Mouse (Mus musculus): ENCODE results near the gene Scai. TPM values are rescaled to one million over a fixed set of nuclear protein-coding genes. Genes with fewer than 3 reads are reported as not detected.
"Not testable (repeated sequence)": the region's sequence is repeated elsewhere in the genome, so short reads cannot be mapped to it uniquely, and the experiment has no call there.

Scai gene
- polyA plus RNA-seq (2016; fragmentation: Nextera tagmentation; extraction: Ambion mirVana), result 18.7 and 18.9 TPM in 2 replicates

GRCm38 (mm10) chr2:39190561-39191056 is at the start of gene Scai:
Gene Scai (minus strand): TSS chr2:39190734.
- Histone ChIP-seq H3K36me3 (peaks cover 4% of the 10 kb centered on the region; the same call in 1 of the 2 replicates), H3K9me3 (replicated peaks) (no peaks in the 10 kb centered on the region), H3K4me3 (peak within 1 kb of the TSS; percentile 80), H3K9ac (peak within 1 kb of the TSS; percentile 87), H3K4me1 (peaks cover 10% of the 10 kb centered on the region), H3K27me3 (no peaks in the 10 kb centered on the region), H3K4me2 (replicated peaks) (peak within 1 kb of the TSS; percentile 75), H3K27ac (peak within 1 kb of the TSS; percentile 97)
- peak; percentile 100 for ATAC-seq (ENCODE audit: low FRiP score)
- WGBS, result under 1% methylated on average over 41 of the region's 41 CpGs

GRCm38 (mm10) chr2:39226731-39227130 is 36.2 kb upstream of the Scai start:
- Histone ChIP-seq H3K4me1 (peaks cover 12% of the 10 kb centered on the region), H3K9ac (no peak overlapping the region; the same call in 1 of the 2 replicates)

GRCm38 (mm10) chr2:39226019-39226640 is 35.6 kb upstream of the Scai start, which contains the start of gene Ppp6c:
Gene Ppp6c (minus strand): TSS chr2:39226451.
- H3K27ac ChIP-seq, result peak within 1 kb of the TSS; percentile 94
- H3K4me2 ChIP-seq (replicated peaks), result peak within 1 kb of the TSS; percentile 71
- ATAC-seq (ENCODE audit: low FRiP score), result peak; percentile 99
- H3K36me3 ChIP-seq, result no peaks in the 10 kb centered on the region
- no peaks in the 10 kb centered on the region for H3K27me3 ChIP-seq
- no peaks in the 10 kb centered on the region for H3K9me3 ChIP-seq (replicated peaks)
- peaks cover 12% of the 10 kb centered on the region for H3K4me1 ChIP-seq
- H3K9ac ChIP-seq, result peak within 1 kb of the TSS; percentile 84
- WGBS, result under 1% methylated on average over 56 of the region's 56 CpGs
- H3K4me3 ChIP-seq, result peak within 1 kb of the TSS; percentile 81

More at GRCm38 (mm10) chr2:39226731-39227130, 36.2 kb upstream of the Scai start:
- Histone ChIP-seq H3K27ac (peak overlapping the region; percentile 94; the same call in 1 of the 2 replicates), H3K27me3 (no peaks in the 10 kb centered on the region), H3K4me2 (replicated peaks) (peak overlapping the region; percentile 71), H3K4me3 (peak overlapping the region; percentile 81), H3K9me3 (replicated peaks) (no peaks in the 10 kb centered on the region), H3K36me3 (no peaks in the 10 kb centered on the region)
- peak; percentile 3; the same call in 1 of the 2 replicates for ATAC-seq (ENCODE audit: low FRiP score)
- WGBS, result 36% methylated on average over 3 of the region's 3 CpGs

- H3K27me3 ChIP-seq, result not testable (repeated sequence)
These were observed 34.9 kb upstream of the Scai start for GRCm38 (mm10) chr2:39225331-39226018.

GRCm38 (mm10) chr2:39224621-39225020 is 34.1 kb upstream of the Scai start:
- Histone ChIP-seq H3K4me2 (replicated peaks) (peak overlapping the region; percentile 71), H3K4me1 (peaks cover 12% of the 10 kb centered on the region), H3K9ac (no peak overlapping the region), H3K9me3 (replicated peaks) (no peaks in the 10 kb centered on the region), H3K27me3 (no peaks in the 10 kb centered on the region), H3K36me3 (no peaks in the 10 kb centered on the region), H3K4me3 (no peak overlapping the region), H3K27ac (no peak overlapping the region)
- ATAC-seq (ENCODE audit: low FRiP score), result no peak

More at GRCm38 (mm10) chr2:39225331-39226018, 34.9 kb upstream of the Scai start:
- WGBS, result 6% methylated on average over 32 of the region's 36 CpGs
- peak; percentile 67 for ATAC-seq (ENCODE audit: low FRiP score)
- Histone ChIP-seq H3K4me1 (peaks cover 12% of the 10 kb centered on the region), H3K27ac (peak overlapping the region; percentile 94), H3K4me2 (replicated peaks) (peak overlapping the region; percentile 71), H3K9ac (peak overlapping the region; percentile 84), H3K4me3 (peak overlapping the region; percentile 81)
- not testable (repeated sequence) for H3K9me3 ChIP-seq (replicated peaks); H3K36me3 ChIP-seq

GRCm38 (mm10) chr2:39220010-39220409 is 29.5 kb upstream of the Scai start:
- Histone ChIP-seq H3K4me2 (replicated peaks) (no peak overlapping the region), H3K9ac (no peak overlapping the region), H3K27ac (no peak overlapping the region), H3K27me3 (no peaks in the 10 kb centered on the region), H3K9me3 (replicated peaks) (no peaks in the 10 kb centered on the region), H3K4me3 (no peak overlapping the region), H3K36me3 (no peaks in the 10 kb centered on the region), H3K4me1 (peaks cover 9% of the 10 kb centered on the region)
- no peak for ATAC-seq (ENCODE audit: low FRiP score)
- WGBS, result 92% methylated on average over 6 of the region's 6 CpGs

- H3K36me3 ChIP-seq, result no peaks in the 10 kb centered on the region
- H3K4me3 ChIP-seq, result no peak overlapping the region
- H3K9ac ChIP-seq, result no peak overlapping the region
- H3K4me1 ChIP-seq, result no peaks in the 10 kb centered on the region
- ATAC-seq (ENCODE audit: low FRiP score), result no peak
- no peak overlapping the region for H3K27ac ChIP-seq
- no peak overlapping the region for H3K4me2 ChIP-seq (replicated peaks)
- H3K27me3 ChIP-seq, result no peaks in the 10 kb centered on the region
- H3K9me3 ChIP-seq (replicated peaks), result no peaks in the 10 kb centered on the region
- 96% methylated on average over 3 of the region's 3 CpGs for WGBS
These were observed 28.5 kb upstream of the Scai start for GRCm38 (mm10) chr2:39219034-39219433.

GRCm38 (mm10) chr2:39217150-39217549 is 26.6 kb upstream of the Scai start:
- H3K9ac ChIP-seq, result no peak overlapping the region
- no peak for ATAC-seq (ENCODE audit: low FRiP score)

GRCm38 (mm10) chr2:39210738-39211137 is 20.2 kb upstream of the Scai start:
- Histone ChIP-seq H3K27me3 (no peaks in the 10 kb centered on the region), H3K9me3 (replicated peaks) (no peaks in the 10 kb centered on the region), H3K4me2 (replicated peaks) (no peak overlapping the region), H3K4me3 (no peak overlapping the region), H3K9ac (no peak overlapping the region), H3K36me3 (0 out of 2 replicates have a peak, but pooled peaks cover 2% of the 10 kb centered on the region), H3K4me1 (no peaks in the 10 kb centered on the region), H3K27ac (no peak overlapping the region)
- 94% methylated on average over 4 of the region's 4 CpGs for WGBS
- no peak for ATAC-seq (ENCODE audit: low FRiP score)

More at GRCm38 (mm10) chr2:39217150-39217549, 26.6 kb upstream of the Scai start:
- no peaks in the 10 kb centered on the region for H3K27me3 ChIP-seq
- no peaks in the 10 kb centered on the region for H3K9me3 ChIP-seq (replicated peaks)
- H3K27ac ChIP-seq, result no peak overlapping the region
- H3K4me1 ChIP-seq, result no peaks in the 10 kb centered on the region
- H3K4me3 ChIP-seq, result no peak overlapping the region
- WGBS, result 93% methylated on average over 4 of the region's 4 CpGs
- H3K36me3 ChIP-seq, result no peaks in the 10 kb centered on the region
- no peak overlapping the region for H3K4me2 ChIP-seq (replicated peaks)

- Histone ChIP-seq H3K4me1 (no peaks in the 10 kb centered on the region), H3K27me3 (no peaks in the 10 kb centered on the region), H3K9ac (no peak overlapping the region), H3K9me3 (replicated peaks) (no peaks in the 10 kb centered on the region), H3K4me3 (no peak overlapping the region), H3K4me2 (replicated peaks) (no peak overlapping the region), H3K36me3 (peaks cover 9% of the 10 kb centered on the region; the same call in 1 of the 2 replicates), H3K27ac (no peak overlapping the region)
- 95% methylated on average over 2 of the region's 2 CpGs for WGBS
- ATAC-seq (ENCODE audit: low FRiP score), result no peak
These were observed 12.8 kb upstream of the Scai start for GRCm38 (mm10) chr2:39203359-39203758.

GRCm38 (mm10) chr2:39194809-39195208 is 4.3 kb upstream of the Scai start:
- ATAC-seq (ENCODE audit: low FRiP score), result no peak
- no peaks in the 10 kb centered on the region for H3K4me1 ChIP-seq
- 95% methylated on average over 2 of the region's 2 CpGs for WGBS

GRCm38 (mm10) chr2:39189961-39190560 is 473 bp downstream of the Scai start:
- Histone ChIP-seq H3K4me3 (peak overlapping the region; percentile 80), H3K27me3 (no peaks in the 10 kb centered on the region), H3K9me3 (replicated peaks) (no peaks in the 10 kb centered on the region), H3K9ac (peak overlapping the region; percentile 87), H3K36me3 (peaks cover 4% of the 10 kb centered on the region; the same call in 1 of the 2 replicates), H3K4me2 (replicated peaks) (peak overlapping the region; percentile 75), H3K27ac (peak overlapping the region; percentile 97), H3K4me1 (peaks cover 10% of the 10 kb centered on the region)
- under 1% methylated on average over 38 of the region's 39 CpGs for WGBS
- peak; percentile 92 for ATAC-seq (ENCODE audit: low FRiP score)

More at GRCm38 (mm10) chr2:39194809-39195208, 4.3 kb upstream of the Scai start:
- Histone ChIP-seq H3K27me3 (no peaks in the 10 kb centered on the region), H3K4me3 (no peak overlapping the region), H3K9ac (no peak overlapping the region), H3K27ac (no peak overlapping the region), H3K4me2 (replicated peaks) (no peak overlapping the region), H3K36me3 (peaks cover 12% of the 10 kb centered on the region), H3K9me3 (replicated peaks) (no peaks in the 10 kb centered on the region)
